Mouse (Mus musculus): ENCODE measurements at regions not wholly inside any gene's neighbourhood (a gene's known extent, or its start where the extent isn't known, plus 50 kb on each side); places are given as distances from the start of the nearest gene placed in this dataset.

GRCm38 (mm10) chr1:42557301-42557700, 138.3 kb upstream of the Pou3f3 start:
- 65% methylated on average over 2 of the region's 2 CpGs for WGBS
- no peak for ATAC-seq (ENCODE audit: insufficient number of reproducible peaks, insufficient read depth, low FRiP score, low read depth)
- Histone ChIP-seq H3K4me1 (ENCODE audit: control insufficient read depth, insufficient read depth, low read length) (no peaks in the 10 kb centered on the region), H3K9ac (replicated peaks; ENCODE audit: low read depth, low read length) (no peak overlapping the region), H3K27me3 (ENCODE audit: control insufficient read depth, insufficient read depth, low read length) (no peaks in the 10 kb centered on the region), H3K36me3 (ENCODE audit: control insufficient read depth, insufficient read depth, low read length) (no peaks in the 10 kb centered on the region), H3K4me3 (ENCODE audit: low read depth, low read length) (no peak overlapping the region), H3K27ac (ENCODE audit: low read length) (no peak overlapping the region), H3K4me2 (replicated peaks; ENCODE audit: low read depth, low read length) (no peak overlapping the region), H3K9me3 (ENCODE audit: control insufficient read depth, low read depth, low read length) (no peaks in the 10 kb centered on the region)

GRCm38 (mm10) chr1:42567640-42568039, 127.9 kb upstream of the Pou3f3 start:
- no peaks in the 10 kb centered on the region for H3K9me3 ChIP-seq (ENCODE audit: control insufficient read depth, low read depth, low read length)
- H3K4me1 ChIP-seq (ENCODE audit: control insufficient read depth, insufficient read depth, low read length) = no peaks in the 10 kb centered on the region
- H3K4me3 ChIP-seq (ENCODE audit: low read depth, low read length) = no peak overlapping the region
- H3K27ac ChIP-seq (ENCODE audit: low read length) = no peak overlapping the region
- H3K4me2 ChIP-seq (replicated peaks; ENCODE audit: low read depth, low read length) = no peak overlapping the region
- no peak overlapping the region for H3K9ac ChIP-seq (replicated peaks; ENCODE audit: low read depth, low read length)
- WGBS = 83% methylated on average over 6 of the region's 6 CpGs
- H3K27me3 ChIP-seq (ENCODE audit: control insufficient read depth, insufficient read depth, low read length) = no peaks in the 10 kb centered on the region
- H3K36me3 ChIP-seq (ENCODE audit: control insufficient read depth, insufficient read depth, low read length) = no peaks in the 10 kb centered on the region
- no peak for ATAC-seq (ENCODE audit: insufficient number of reproducible peaks, insufficient read depth, low FRiP score, low read depth)

- Histone ChIP-seq H3K4me1 (ENCODE audit: control insufficient read depth, insufficient read depth, low read length) (no peaks in the 10 kb centered on the region), H3K27me3 (ENCODE audit: control insufficient read depth, insufficient read depth, low read length) (no peaks in the 10 kb centered on the region), H3K4me2 (replicated peaks; ENCODE audit: low read depth, low read length) (no peak overlapping the region), H3K36me3 (ENCODE audit: control insufficient read depth, insufficient read depth, low read length) (no peaks in the 10 kb centered on the region), H3K9ac (replicated peaks; ENCODE audit: low read depth, low read length) (no peak overlapping the region), H3K4me3 (ENCODE audit: low read depth, low read length) (no peak overlapping the region), H3K9me3 (ENCODE audit: control insufficient read depth, low read depth, low read length) (no peaks in the 10 kb centered on the region), H3K27ac (ENCODE audit: low read length) (no peak overlapping the region)
- no peak for ATAC-seq (ENCODE audit: insufficient number of reproducible peaks, insufficient read depth, low FRiP score, low read depth)
- WGBS = 85% methylated on average over 3 of the region's 3 CpGs
Measured at GRCm38 (mm10) chr1:42585191-42585590, 110.4 kb upstream of the Pou3f3 start.

GRCm38 (mm10) chr1:42588499-42588898, 107.1 kb upstream of the Pou3f3 start:
- WGBS = 22% methylated on average over 10 of the region's 10 CpGs
- Histone ChIP-seq H3K4me3 (ENCODE audit: low read depth, low read length) (no peak overlapping the region), H3K27ac (ENCODE audit: low read length) (no peak overlapping the region), H3K36me3 (ENCODE audit: control insufficient read depth, insufficient read depth, low read length) (no peaks in the 10 kb centered on the region), H3K27me3 (ENCODE audit: control insufficient read depth, insufficient read depth, low read length) (no peaks in the 10 kb centered on the region), H3K4me2 (replicated peaks; ENCODE audit: low read depth, low read length) (no peak overlapping the region), H3K4me1 (ENCODE audit: control insufficient read depth, insufficient read depth, low read length) (no peaks in the 10 kb centered on the region), H3K9ac (replicated peaks; ENCODE audit: low read depth, low read length) (no peak overlapping the region), H3K9me3 (ENCODE audit: control insufficient read depth, low read depth, low read length) (no peaks in the 10 kb centered on the region)
- ATAC-seq (ENCODE audit: insufficient number of reproducible peaks, insufficient read depth, low FRiP score, low read depth) = no peak

GRCm38 (mm10) chr1:42589442-42589841, 106.1 kb upstream of the Pou3f3 start:
- Histone ChIP-seq H3K9me3 (ENCODE audit: control insufficient read depth, low read depth, low read length) (no peaks in the 10 kb centered on the region), H3K27ac (ENCODE audit: low read length) (no peak overlapping the region), H3K36me3 (ENCODE audit: control insufficient read depth, insufficient read depth, low read length) (no peaks in the 10 kb centered on the region), H3K4me3 (ENCODE audit: low read depth, low read length) (no peak overlapping the region), H3K4me2 (replicated peaks; ENCODE audit: low read depth, low read length) (no peak overlapping the region), H3K9ac (replicated peaks; ENCODE audit: low read depth, low read length) (no peak overlapping the region), H3K4me1 (ENCODE audit: control insufficient read depth, insufficient read depth, low read length) (no peaks in the 10 kb centered on the region), H3K27me3 (ENCODE audit: control insufficient read depth, insufficient read depth, low read length) (no peaks in the 10 kb centered on the region)
- ATAC-seq (ENCODE audit: insufficient number of reproducible peaks, insufficient read depth, low FRiP score, low read depth) = peak; percentile 73; the same call in 1 of the 2 replicates
- WGBS = 33% methylated on average over 7 of the region's 7 CpGs

GRCm38 (mm10) chr1:42591855-42592254, 103.7 kb upstream of the Pou3f3 start:
- Histone ChIP-seq H3K4me1 (ENCODE audit: control insufficient read depth, insufficient read depth, low read length) (no peaks in the 10 kb centered on the region), H3K27ac (ENCODE audit: low read length) (no peak overlapping the region), H3K36me3 (ENCODE audit: control insufficient read depth, insufficient read depth, low read length) (no peaks in the 10 kb centered on the region), H3K9me3 (ENCODE audit: control insufficient read depth, low read depth, low read length) (no peaks in the 10 kb centered on the region), H3K4me2 (replicated peaks; ENCODE audit: low read depth, low read length) (no peak overlapping the region), H3K9ac (replicated peaks; ENCODE audit: low read depth, low read length) (no peak overlapping the region), H3K4me3 (ENCODE audit: low read depth, low read length) (no peak overlapping the region), H3K27me3 (ENCODE audit: control insufficient read depth, insufficient read depth, low read length) (no peaks in the 10 kb centered on the region)
- WGBS = 53% methylated on average over 1 of the region's 1 CpGs
- ATAC-seq (ENCODE audit: insufficient number of reproducible peaks, insufficient read depth, low FRiP score, low read depth) = no peak

- WGBS = 89% methylated on average over 4 of the region's 4 CpGs
- ATAC-seq (ENCODE audit: insufficient number of reproducible peaks, insufficient read depth, low FRiP score, low read depth) = no peak
- no peak overlapping the region for H3K9ac ChIP-seq (replicated peaks; ENCODE audit: low read depth, low read length)
- H3K4me1 ChIP-seq (ENCODE audit: control insufficient read depth, insufficient read depth, low read length) = no peaks in the 10 kb centered on the region
- no peak overlapping the region for H3K27ac ChIP-seq (ENCODE audit: low read length)
- H3K36me3 ChIP-seq (ENCODE audit: control insufficient read depth, insufficient read depth, low read length) = no peaks in the 10 kb centered on the region
- H3K4me3 ChIP-seq (ENCODE audit: low read depth, low read length) = no peak overlapping the region
- H3K27me3 ChIP-seq (ENCODE audit: control insufficient read depth, insufficient read depth, low read length) = no peaks in the 10 kb centered on the region
- H3K4me2 ChIP-seq (replicated peaks; ENCODE audit: low read depth, low read length) = no peak overlapping the region
- H3K9me3 ChIP-seq (ENCODE audit: control insufficient read depth, low read depth, low read length) = no peaks in the 10 kb centered on the region
Measured at GRCm38 (mm10) chr1:42597065-42597464, 98.5 kb upstream of the Pou3f3 start.

- 74% methylated on average over 6 of the region's 6 CpGs for WGBS
- Histone ChIP-seq H3K4me1 (ENCODE audit: control insufficient read depth, insufficient read depth, low read length) (no peaks in the 10 kb centered on the region), H3K36me3 (ENCODE audit: control insufficient read depth, insufficient read depth, low read length) (no peaks in the 10 kb centered on the region), H3K27ac (ENCODE audit: low read length) (no peak overlapping the region), H3K4me2 (replicated peaks; ENCODE audit: low read depth, low read length) (no peak overlapping the region), H3K27me3 (ENCODE audit: control insufficient read depth, insufficient read depth, low read length) (no peaks in the 10 kb centered on the region), H3K9ac (replicated peaks; ENCODE audit: low read depth, low read length) (no peak overlapping the region), H3K9me3 (ENCODE audit: control insufficient read depth, low read depth, low read length) (no peaks in the 10 kb centered on the region), H3K4me3 (ENCODE audit: low read depth, low read length) (no peak overlapping the region)
- no peak for ATAC-seq (ENCODE audit: insufficient number of reproducible peaks, insufficient read depth, low FRiP score, low read depth)
Measured at GRCm38 (mm10) chr1:42599238-42599637, 96.3 kb upstream of the Pou3f3 start.

- no peak overlapping the region for H3K9ac ChIP-seq (replicated peaks; ENCODE audit: low read depth, low read length)
- no peaks in the 10 kb centered on the region for H3K27me3 ChIP-seq (ENCODE audit: control insufficient read depth, insufficient read depth, low read length)
- no peak overlapping the region for H3K27ac ChIP-seq (ENCODE audit: low read length)
Measured at GRCm38 (mm10) chr1:42606251-42606650, 89.3 kb upstream of the Pou3f3 start.

More at GRCm38 (mm10) chr1:42606251-42606650, 89.3 kb upstream of the Pou3f3 start:
- Histone ChIP-seq H3K4me2 (replicated peaks; ENCODE audit: low read depth, low read length) (no peak overlapping the region), H3K4me1 (ENCODE audit: control insufficient read depth, insufficient read depth, low read length) (no peaks in the 10 kb centered on the region), H3K36me3 (ENCODE audit: control insufficient read depth, insufficient read depth, low read length) (no peaks in the 10 kb centered on the region), H3K9me3 (ENCODE audit: control insufficient read depth, low read depth, low read length) (no peaks in the 10 kb centered on the region), H3K4me3 (ENCODE audit: low read depth, low read length) (no peak overlapping the region)
- no peak for ATAC-seq (ENCODE audit: insufficient number of reproducible peaks, insufficient read depth, low FRiP score, low read depth)
- WGBS = 86% methylated on average over 7 of the region's 7 CpGs

All from stomach, embryonic 14.5 days (tissue).